ENCODE assay signal across 8 mouse cellular contexts in genomic region chr1:163929636-163930457, GRCm38 (mm10). TPM values are rescaled to one million over a fixed set of nuclear protein-coding genes. Genes with fewer than 3 reads are reported as not detected.
DNase-seq lines count a peak whose midpoint lies in the region; ATAC-seq lines count a peak whose summit lies in the region.

No protein-coding gene starts in this region.

- H3K9ac ChIP-seq in hindbrain, embryonic 16.5 days (ENCODE audit: low read depth, low read length) = peak overlapping the region; percentile 97

- H3K4me1 ChIP-seq in hindbrain, embryonic 16.5 days (ENCODE audit: control insufficient read depth, insufficient read depth, low read depth, low read length) = peaks cover 10% of the 10 kb centered on the region

- H3K27ac ChIP-seq in hindbrain, embryonic 16.5 days (ENCODE audit: low read depth, low read length) = peak overlapping the region; percentile 90
- 0 out of 2 replicates have a peak overlapping the region, but pooled peaks have one; percentile 28 for H3K27ac ChIP-seq in macrophage

- peak overlapping the region; percentile 99 for H3K4me3 ChIP-seq in hindbrain, embryonic 16.5 days (ENCODE audit: low read length)
- peak overlapping the region; percentile 74 for H3K4me3 ChIP-seq in macrophage (ENCODE audit: inconsistent target)

- H3K9me3 ChIP-seq in hindbrain, embryonic 16.5 days (ENCODE audit: control insufficient read depth, low read length) = no peaks in the 10 kb centered on the region

- peak overlapping the region; percentile 63 for H3K4me2 ChIP-seq in hindbrain, embryonic 16.5 days (ENCODE audit: low read length)

- ATAC-seq in hindbrain, embryonic 16.5 days = peak; percentile 97

- no peaks in the 10 kb centered on the region for H3K27me3 ChIP-seq in hindbrain, embryonic 16.5 days (replicated peaks; ENCODE audit: control insufficient read depth, insufficient read depth, low read length)

- DNase-seq in WW6 (ENCODE audit: low read depth, low spot score) = peak; percentile 71
- DNase-seq in cerebellum, postnatal 4 days (ENCODE audit: low spot score in 2 of 2) = peak; percentile 73 to 87
- peak; percentile 91 for DNase-seq in gastrocnemius, adult 18-20 months (ENCODE audit: low spot score)
- DNase-seq in left cerebral cortex, adult 18-20 months (ENCODE audit: low spot score in 2 of 2) = peak; percentile 88
- DNase-seq in right cerebral cortex, adult 18-20 months = peak; percentile 89
- DNase-seq in urinary bladder, postnatal 10 days (ENCODE audit: low spot score) = peak; percentile 57

- peaks cover 38% of the 10 kb centered on the region for H3K79me2 ChIP-seq in macrophage (ENCODE audit: inconsistent target)

- H3K36me3 ChIP-seq in hindbrain, embryonic 16.5 days (ENCODE audit: control insufficient read depth, insufficient read depth, low read length) = peaks cover 10% of the 10 kb centered on the region; the same call in 1 of the 2 replicates
- H3K36me3 ChIP-seq in macrophage (ENCODE audit: inconsistent target) = peaks cover 17% of the 10 kb centered on the region; the same call in 1 of the 2 replicates

- WGBS in hindbrain, embryonic 16.5 days = 0% methylated on average over 64 of the region's 77 CpGs
- under 1% methylated on average over 77 of the region's 77 CpGs for WGBS in macrophage (ENCODE audit: missing documents)

RNA-seq across cellular contexts. Expression of gene Scyl3, which starts 0.9 kb away (rescaled TPM):
- total RNA-seq in gastrocnemius, adult 18-20 months (2021) = 1 to 10 TPM; 3.2 to 3.8 TPM
- 13.1 and 14.7 TPM in 2 replicates for polyA plus RNA-seq in hindbrain, embryonic 16.5 days (2015; fragmentation: Nextera tagmentation; extraction: Ambion mirVana)
- 10 to 100 TPM; 21.0 to 22.3 TPM for total RNA-seq in left cerebral cortex, adult 18-20 months (2021)
- total RNA-seq in macrophage (2018; cell fraction: chromatin; rRNA removed) = 10 to 100 TPM; 21.3 to 79.9 (median 53.5) TPM
- 10 to 100 TPM in 24 of 26 experiments, 1 to 10 TPM in 2; 9.3 to 20.5 (median 15.2) TPM for total RNA-seq in macrophage (2018; cell fraction: cytosol; rRNA removed)
- 10 to 100 TPM; 19.1 to 64.9 (median 32.1) TPM for total RNA-seq in macrophage (2018; cell fraction: nucleus; rRNA removed)
- polyA plus RNA-seq in macrophage (2018) = 14.2 to 17.7 TPM (median 16.2 TPM) in 3 replicates

Comparison
In these comparisons a context has a peak if more than half of its experiments do, and no peak if none do; other contexts are left out.
1. Peak in every context shown above with its lines: DNase-seq, ATAC-seq, H3K4me3 ChIP-seq and H3K27ac ChIP-seq.
2. RNA of gene Scyl3, which starts 0.9 kb away (total RNA-seq): 21.0 to 22.3 TPM in left cerebral cortex, adult 18-20 months; 3.2 to 3.8 TPM in gastrocnemius, adult 18-20 months; every median in the first group is over 4 times any median in the second.